Mouse (Mus musculus) lung, adult 2 months (tissue): ENCODE measurements around the gene Fmnl2. TPM values are rescaled to one million over a fixed set of nuclear protein-coding genes. Genes with fewer than 3 reads are reported as not detected.

Source experiments
- DNase-seq: peaks from one replicate; pipeline ENCODE4 v3.0.0; 2022
- H3K4me1 ChIP-seq: fragments of 200-500 bp; 2 replicates; pipeline ENCODE4 v1.6.1; 2011; ENCODE audit warnings: low read length; ENCODE audit not compliant: control insufficient read depth, insufficient read depth
- H3K4me3 ChIP-seq: fragments of 200-500 bp; replicated peaks from 2 replicates; pipeline ENCODE3; 2011; ENCODE audit warnings: low read depth, mild to moderate bottlenecking, control low read depth, low read length; ENCODE audit errors: extremely low read depth
- CTCF ChIP-seq: fragments of 200-500 bp; IDR thresholded peaks from 2 replicates; pipeline ENCODE4 v1.5.1; 2011; ENCODE audit warnings: mild to moderate bottlenecking, low read length, control low read depth; ENCODE audit not compliant: insufficient read depth
- POLR2A ChIP-seq: fragments of 200-500 bp; IDR thresholded peaks from 2 replicates; pipeline ENCODE4 v1.6.1; 2011; ENCODE audit warnings: low read depth, mild to moderate bottlenecking, control low read depth, low read length, borderline replicate concordance; ENCODE audit errors: extremely low read depth
- polyA plus RNA-seq: library from polyadenylated mRNA; depleted of rRNA; stranded (reverse); fragments of >200 nt; gene quantifications from 2 replicates; pipeline ENCODE4 v1.2.3, GENCODE M21; 2012; rRNA removed

The Fmnl2 gene
- polyA plus RNA-seq, 1 experiment = 4.8 TPM

- TF ChIP-seq CTCF = no peak
- no peak for TF ChIP-seq POLR2A
- H3K4me1 ChIP-seq = no peaks in the 10 kb centered on the region
- H3K4me3 ChIP-seq = no peak overlapping the region
- no peak for DNase-seq
Observed at GRCm38 (mm10) chr2:53179876-53180275, 322.2 kb downstream of the Fmnl2 start.

Other genes starting within 250 kb of the Fmnl2 start
- gene Cacnb4, start 181.0 kb upstream of the Fmnl2 start, polyA plus RNA-seq = 0.04 and 0.05 TPM in 2 replicates
- gene Stam2, start 115.6 kb upstream of the Fmnl2 start, polyA plus RNA-seq = 6.7 and 9.9 TPM in 2 replicates